Mouse (Mus musculus) left cerebral cortex, postnatal 10 days (tissue): ENCODE data around the gene Fer1l4. TPM values are rescaled to one million over a fixed set of nuclear protein-coding genes. Genes with fewer than 3 reads are reported as not detected.

Experiments used
- DNase-seq, 2 experiments: peaks; one replicate each; pipeline ENCODE4 v3.0.0; 2021 to 2022; ENCODE audit warnings: low spot score in 2 of 2, mixed read lengths in 1 of 2; ENCODE audit errors: extremely low spot score in 1 of 2
- intact Hi-C: fragments of 180-260 bp; cut with DNase I; formaldehyde crosslinking; loops from one replicate; pipeline ENCODE4 v1.15.1; 2025
- total RNA-seq, 2 experiments: library from RNA; stranded (reverse); gene quantifications; 2 replicates each; pipeline ENCODE4 v1.2.3; 2021

The Fer1l4 gene
- total RNA-seq, 2 experiments from 2014 or later, result 0.14 TPM; not detected in 1

GRCm38 (mm10) chr2:156021765-156022164 is 31.0 kb downstream of the Fer1l4 start:
- intact Hi-C loops, result no loop called here

GRCm38 (mm10) chr2:156021219-156021618 is 31.5 kb downstream of the Fer1l4 start:
- intact Hi-C loops, result no loop called here
- DNase-seq, result no peak

More at GRCm38 (mm10) chr2:156021765-156022164, 31.0 kb downstream of the Fer1l4 start:
- no peak for DNase-seq

GRCm38 (mm10) chr2:156018106-156018505 is 34.6 kb downstream of the Fer1l4 start:
- intact Hi-C loops, result no loop called here
- DNase-seq, result no peak

- intact Hi-C loops, result no loop called here
Measured at GRCm38 (mm10) chr2:156007888-156008532, 44.7 kb downstream of the Fer1l4 start, which contains the start of the genes 6430550D23Rik and Ergic3. 6430550D23Rik (minus strand) TSS chr2:156007977. Ergic3 (plus strand) TSS chr2:156008045.

GRCm38 (mm10) chr2:156005393-156005792 is 47.4 kb downstream of the Fer1l4 start:
- intact Hi-C loops, result no loop called here
- no peak for DNase-seq

More at GRCm38 (mm10) chr2:156007888-156008532, 44.7 kb downstream of the Fer1l4 start, which contains the start of the genes 6430550D23Rik and Ergic3:
- DNase-seq, result peak; percentile 96 to 99

- intact Hi-C loops, result no loop called here
- DNase-seq, result peak; percentile 58 to 87
Measured at GRCm38 (mm10) chr2:155991863-155992321, 60.9 kb downstream of the Fer1l4 start.

- intact Hi-C loops, result no loop called here
- DNase-seq, result no peak
Measured at GRCm38 (mm10) chr2:155991151-155991550, 61.6 kb downstream of the Fer1l4 start.

- DNase-seq, result no peak
- intact Hi-C loops, result no loop called here
Measured at GRCm38 (mm10) chr2:155989085-155989484, 63.7 kb downstream of the Fer1l4 start.

GRCm38 (mm10) chr2:155987131-155987530 is 65.6 kb downstream of the Fer1l4 start:
- DNase-seq, result no peak
- intact Hi-C loops, result no loop called here

- no peak for DNase-seq
- intact Hi-C loops, result no loop called here
Measured at GRCm38 (mm10) chr2:155985776-155986175, 67.0 kb downstream of the Fer1l4 start.

- peak in 1 of 2 experiments; percentile 53 for DNase-seq
- intact Hi-C loops, result no loop called here
Measured at GRCm38 (mm10) chr2:155979328-155979991, 73.3 kb downstream of the Fer1l4 start.

GRCm38 (mm10) chr2:155974087-155974731 is 78.5 kb downstream of the Fer1l4 start:
- intact Hi-C loops, result no loop called here
- no peak for DNase-seq

GRCm38 (mm10) chr2:155973348-155973747 is 79.4 kb downstream of the Fer1l4 start:
- intact Hi-C loops, result no loop called here
- no peak for DNase-seq

Other genes with a start within 250 kb of the Fer1l4 start
- 10 to 100 TPM; 36.8 to 39.4 TPM for gene BC029722, start 233.5 kb downstream of the Fer1l4 start, total RNA-seq
- gene Eif6, start 226.0 kb downstream of the Fer1l4 start, total RNA-seq, result 10 to 100 TPM; 76.0 to 87.8 TPM
- gene Fam83c, start 218.1 kb downstream of the Fer1l4 start, total RNA-seq, result not detected
- gene Uqcc1, start 122.6 kb downstream of the Fer1l4 start, total RNA-seq, result 10 to 100 TPM; 51.8 to 52.9 TPM
- not detected for gene Gm15557, start 112.2 kb downstream of the Fer1l4 start, total RNA-seq
- gene Gdf5, start 107.6 kb downstream of the Fer1l4 start, total RNA-seq, result 1 to 10 TPM in 1 of 2 experiments, under 1 TPM in 1; 0.77 to 1.0 TPM
- gene Cep250, start 96.5 kb downstream of the Fer1l4 start, total RNA-seq, result 10 to 100 TPM; 16.2 to 17.5 TPM
- 1 to 10 TPM in 1 of 2 experiments, under 1 TPM in 1; 0.34 to 1.0 TPM for gene 6430550D23Rik, start 45.0 kb downstream of the Fer1l4 start, total RNA-seq
- gene Ergic3, start 44.9 kb downstream of the Fer1l4 start, total RNA-seq, result 100 to 1,000 TPM; 217 to 229 TPM
- gene Spag4, start 12.2 kb upstream of the Fer1l4 start, total RNA-seq, result 1 to 10 TPM; 6.9 TPM
- 10 to 100 TPM; 21.0 to 24.1 TPM for gene Cpne1, start 59.0 kb upstream of the Fer1l4 start, total RNA-seq
- gene Rbm12, start 59.0 kb upstream of the Fer1l4 start, total RNA-seq, result 10 to 100 TPM; 32.3 to 33.6 TPM
- 10 to 100 TPM; 23.4 to 28.0 TPM for gene Gm28036, start 74.1 kb upstream of the Fer1l4 start, total RNA-seq
- 100 to 1,000 TPM; 216 to 223 TPM for gene Romo1, start 91.1 kb upstream of the Fer1l4 start, total RNA-seq
- gene Nfs1, start 91.2 kb upstream of the Fer1l4 start, total RNA-seq, result 10 to 100 TPM; 30.7 to 31.5 TPM
- gene Rbm39, start 127.3 kb upstream of the Fer1l4 start, total RNA-seq, result 100 to 1,000 TPM; 273 to 301 TPM
- 10 to 100 TPM; 66.0 to 66.6 TPM for gene Phf20, start 143.5 kb upstream of the Fer1l4 start, total RNA-seq